Comparison of ENCODE assay signal across 8 mouse cellular contexts in the genomic region with DNA sequence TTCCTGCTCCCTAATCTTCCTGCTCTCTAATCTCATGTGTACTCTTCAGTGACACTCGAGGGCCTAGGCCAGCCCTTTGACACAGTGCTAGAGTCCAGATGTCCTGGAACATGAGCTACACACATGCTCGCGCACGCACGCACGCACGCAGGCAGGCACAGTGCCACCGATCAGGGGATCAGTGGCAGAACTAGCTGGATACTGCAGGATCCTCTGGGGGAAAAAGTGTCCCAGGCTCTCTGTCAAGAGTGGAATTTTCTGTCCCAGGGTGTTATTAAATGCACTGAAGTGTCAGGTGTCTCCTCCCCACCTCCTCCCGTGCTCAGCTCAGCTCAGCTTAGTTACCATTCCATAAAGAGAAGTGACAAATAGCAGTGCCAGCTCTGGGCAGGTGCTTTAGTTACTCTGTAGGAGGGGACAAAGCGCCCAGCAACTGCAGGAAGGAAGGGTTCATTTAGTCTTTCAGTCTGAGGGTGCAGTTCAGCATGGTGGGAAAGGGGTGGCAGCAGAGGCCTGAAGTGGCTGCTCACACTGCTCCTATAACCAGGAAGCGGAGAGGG. TPM values are rescaled to one million over a fixed set of nuclear protein-coding genes. Genes with fewer than 3 reads are reported as not detected.
DNase-seq lines count a peak whose midpoint lies in the region; ATAC-seq and TF ChIP-seq lines count a peak whose summit lies in the region.

No protein-coding gene starts in this region.

- H3K9me3 ChIP-seq in kidney, postnatal 0 days (replicated peaks; ENCODE audit: low read length) = no peaks in the 10 kb centered on the region

- no peak overlapping the region for H3K4me3 ChIP-seq in cortical plate, adult 2 months (ENCODE audit: insufficient read depth, low read length)
- H3K4me3 ChIP-seq in kidney, postnatal 0 days (replicated peaks; ENCODE audit: low read depth, low read length) = no peak overlapping the region

- H3K36me3 ChIP-seq in kidney, postnatal 0 days (ENCODE audit: insufficient read depth, low read length) = no peaks in the 10 kb centered on the region

- H3K9ac ChIP-seq in kidney, postnatal 0 days (ENCODE audit: low read depth, low read length) = no peak overlapping the region

- 54% methylated on average over 11 of the region's 11 CpGs for WGBS in kidney, postnatal 0 days

- DNase-seq in frontal cortex, adult 2 months (ENCODE audit: extremely low spot score in 1 of 2, low spot score in 1 of 2) = no peak
- peak; percentile 16 for DNase-seq in 3T3-L1 (ENCODE audit: low read depth, low spot score)
- DNase-seq in kidney, postnatal 0 days (ENCODE audit: low spot score) = peak; percentile 91
- DNase-seq in thymus, postnatal 25 days = peak; percentile 37
- DNase-seq in natural killer cell, adult 2 months (ENCODE audit: low spot score in 2 of 2) = no peak

- H3K27me3 ChIP-seq in kidney, postnatal 0 days (ENCODE audit: insufficient read depth, low read length) = no peaks in the 10 kb centered on the region

- H3K4me1 ChIP-seq in cortical plate, adult 2 months (ENCODE audit: control insufficient read depth, insufficient read depth, low read length) = no peaks in the 10 kb centered on the region
- peaks cover 10% of the 10 kb centered on the region for H3K4me1 ChIP-seq in kidney, postnatal 0 days (replicated peaks; ENCODE audit: insufficient read depth, low read length)

- no peak for TF ChIP-seq POLR2A in cortical plate, adult 2 months (IDR thresholded peaks at IDR 0.05; ENCODE audit: extremely low read depth, insufficient read depth, low read length)

- H3K27ac ChIP-seq in cortical plate, adult 2 months (ENCODE audit: insufficient read depth, low read length) = no peak overlapping the region
- peak overlapping the region; percentile 79 for H3K27ac ChIP-seq in kidney, postnatal 0 days

- no peak overlapping the region for H3K4me2 ChIP-seq in kidney, postnatal 0 days (ENCODE audit: low read length)

- ATAC-seq in frontal cortex, adult (ENCODE audit: low TSS enrichment) = 0 out of 2 replicates have a peak, but pooled peaks have one; percentile 47
- ATAC-seq in kidney, postnatal 0 days (replicated peaks; ENCODE audit: low FRiP score, low read depth) = peak; percentile 75
- ATAC-seq in erythroblast, adult 5-6 weeks (replicated peaks; ENCODE audit: low FRiP score, poor library complexity, severe bottlenecking) = no peak

- TF ChIP-seq CTCF in cortical plate, adult 2 months (IDR thresholded peaks at IDR 0.05; ENCODE audit: extremely low read depth, insufficient read depth, low read length) = peak; percentile 54
- TF ChIP-seq CTCF in kidney, postnatal 0 days (IDR thresholded peaks at IDR 0.05; ENCODE audit: low read depth) = peak; percentile 66

RNA-seq across cellular contexts. Expression of gene Ndufa6, which starts 7.4 kb away (rescaled TPM):
- 498 and 573 TPM in 2 replicates for polyA plus RNA-seq in frontal cortex, adult 2 months (2012; rRNA removed)
- 461 and 466 TPM in 2 replicates for polyA plus RNA-seq in cortical plate, adult 2 months (2012; rRNA removed)
- 793 and 923 TPM in 2 replicates for polyA plus RNA-seq in kidney, postnatal 0 days (2015; fragmentation: Nextera tagmentation; extraction: Ambion mirVana)
- total RNA-seq in erythroblast, adult 5-6 weeks (2015; ENCODE audit: low replicate concordance) = 34.2 and 88.6 TPM in 2 replicates
- total RNA-seq in erythroblast, adult 5-6 weeks (2017; ENCODE audit: low replicate concordance) = 55.3 and 85.6 TPM in 2 replicates

RNA-seq across cellular contexts. Expression of gene Cyp2d22, which starts 18.5 kb away (rescaled TPM):
- polyA plus RNA-seq in frontal cortex, adult 2 months (2012; rRNA removed) = 46.2 and 52.6 TPM in 2 replicates
- 50.3 and 57.9 TPM in 2 replicates for polyA plus RNA-seq in cortical plate, adult 2 months (2012; rRNA removed)
- 12.8 and 16.7 TPM in 2 replicates for polyA plus RNA-seq in kidney, postnatal 0 days (2015; fragmentation: Nextera tagmentation; extraction: Ambion mirVana)
- total RNA-seq in erythroblast, adult 5-6 weeks (2015; ENCODE audit: low replicate concordance) = not detected in 2 replicates
- total RNA-seq in erythroblast, adult 5-6 weeks (2017; ENCODE audit: low replicate concordance) = 0.26 TPM in 1 of 2 replicates, not detected in the other

RNA-seq across cellular contexts. Expression of gene Smdt1, which starts 22.8 kb away (rescaled TPM):
- 288 and 325 TPM in 2 replicates for polyA plus RNA-seq in frontal cortex, adult 2 months (2012; rRNA removed)
- 279 and 280 TPM in 2 replicates for polyA plus RNA-seq in cortical plate, adult 2 months (2012; rRNA removed)
- 375 and 378 TPM in 2 replicates for polyA plus RNA-seq in kidney, postnatal 0 days (2015; fragmentation: Nextera tagmentation; extraction: Ambion mirVana)
- total RNA-seq in erythroblast, adult 5-6 weeks (2015; ENCODE audit: low replicate concordance) = 91.5 and 150 TPM in 2 replicates
- total RNA-seq in erythroblast, adult 5-6 weeks (2017; ENCODE audit: low replicate concordance) = 42.7 and 69.4 TPM in 2 replicates

RNA-seq across cellular contexts. Expression of gene Pheta2, which starts 22.8 kb away (rescaled TPM):
- polyA plus RNA-seq in frontal cortex, adult 2 months (2012; rRNA removed) = 0.48 and 0.70 TPM in 2 replicates
- 0.49 and 0.52 TPM in 2 replicates for polyA plus RNA-seq in cortical plate, adult 2 months (2012; rRNA removed)
- 7.4 and 8.4 TPM in 2 replicates for polyA plus RNA-seq in kidney, postnatal 0 days (2015; fragmentation: Nextera tagmentation; extraction: Ambion mirVana)
- 22.7 and 44.9 TPM in 2 replicates for total RNA-seq in erythroblast, adult 5-6 weeks (2015; ENCODE audit: low replicate concordance)
- total RNA-seq in erythroblast, adult 5-6 weeks (2017; ENCODE audit: low replicate concordance) = 79.0 and 86.0 TPM in 2 replicates

RNA-seq across cellular contexts. Expression of gene Naga, which starts 22.8 kb away (rescaled TPM):
- 53.4 and 58.3 TPM in 2 replicates for polyA plus RNA-seq in frontal cortex, adult 2 months (2012; rRNA removed)
- 52.8 and 54.8 TPM in 2 replicates for polyA plus RNA-seq in cortical plate, adult 2 months (2012; rRNA removed)
- polyA plus RNA-seq in kidney, postnatal 0 days (2015; fragmentation: Nextera tagmentation; extraction: Ambion mirVana) = 95.0 and 101 TPM in 2 replicates
- 49.5 and 74.2 TPM in 2 replicates for total RNA-seq in erythroblast, adult 5-6 weeks (2015; ENCODE audit: low replicate concordance)
- total RNA-seq in erythroblast, adult 5-6 weeks (2017; ENCODE audit: low replicate concordance) = 22.7 and 56.3 TPM in 2 replicates

Comparison
In these comparisons a context has a peak if more than half of its experiments do, and no peak if none do; other contexts are left out.
1. DNase-seq: peak in 3T3-L1 (single experiment), kidney, postnatal 0 days (single experiment) and thymus, postnatal 25 days (single experiment); none in frontal cortex, adult 2 months (0 of 2) and natural killer cell, adult 2 months (0 of 2).